In genomic region chr15:81584466-81584865, GRCm38 (mm10) we compare ENCODE assay signal across 8 mouse cellular contexts. TPM values are rescaled to one million over a fixed set of nuclear protein-coding genes. Genes with fewer than 3 reads are reported as not detected.
DNase-seq lines count a peak whose midpoint lies in the region; ATAC-seq and TF ChIP-seq lines count a peak whose summit lies in the region.

No protein-coding gene starts in this region.

- peak overlapping the region; percentile 59 for H3K4me2 ChIP-seq in heart, embryonic 15.5 days
- peak overlapping the region; percentile 83 for H3K4me2 ChIP-seq in forebrain, postnatal 0 days (ENCODE audit: low read depth)

- peak overlapping the region; percentile 83 for H3K27ac ChIP-seq in heart, embryonic 15.5 days
- peak overlapping the region; percentile 100 for H3K27ac ChIP-seq in forebrain, postnatal 0 days (ENCODE audit: low read depth, low read length)
- H3K27ac ChIP-seq in macrophage: peak overlapping the region; percentile 79

- TF ChIP-seq CTCF in G1E (IDR thresholded peaks at IDR 0.05; ENCODE audit: low read depth, low read length): no peak
- TF ChIP-seq CTCF in forebrain, postnatal 0 days (IDR thresholded peaks at IDR 0.05; ENCODE audit: low read depth): no peak

- H3K4me1 ChIP-seq in heart, embryonic 15.5 days (replicated peaks): peaks cover 20% of the 10 kb centered on the region
- H3K4me1 ChIP-seq in G1E (ENCODE audit: insufficient read depth, low read depth, low read length): peaks cover 19% of the 10 kb centered on the region
- H3K4me1 ChIP-seq in forebrain, postnatal 0 days (ENCODE audit: insufficient read depth): peaks cover 6% of the 10 kb centered on the region; the same call in 1 of the 2 replicates

- H3K4me3 ChIP-seq in heart, embryonic 15.5 days: peak overlapping the region; percentile 99
- peak overlapping the region; percentile 86 for H3K4me3 ChIP-seq in G1E (ENCODE audit: low read depth, low read length)
- peak overlapping the region; percentile 97 for H3K4me3 ChIP-seq in forebrain, postnatal 0 days (ENCODE audit: low read depth, low read length)
- peak overlapping the region; percentile 46 for H3K4me3 ChIP-seq in macrophage (ENCODE audit: inconsistent target)

- no peak for DNase-seq in heart, postnatal 36 days
- no peak for DNase-seq in G1E (ENCODE audit: low spot score)
- DNase-seq in forebrain, postnatal 0 days: no peak
- no peak for DNase-seq in frontal cortex, postnatal 36 days (ENCODE audit: low spot score in 2 of 2)
- no peak for DNase-seq in right cerebral cortex, postnatal 10 days (ENCODE audit: low spot score in 2 of 2)
- DNase-seq in right cerebral cortex, adult 18-20 months: no peak

- peak overlapping the region; percentile 68 for H3K9ac ChIP-seq in heart, embryonic 15.5 days
- H3K9ac ChIP-seq in forebrain, postnatal 0 days: peak overlapping the region; percentile 52

- ATAC-seq in heart, embryonic 15.5 days (replicated peaks; ENCODE audit: insufficient number of reproducible peaks, insufficient read depth, low FRiP score, low read depth): no peak
- no peak for ATAC-seq in G1E (ENCODE audit: extremely low read depth, insufficient number of reproducible peaks, low FRiP score, poor library complexity, severe bottlenecking)
- ATAC-seq in forebrain, postnatal 0 days: no peak

- WGBS in heart, embryonic 15.5 days: 9% methylated on average over 3 of the region's 3 CpGs
- WGBS in forebrain, postnatal 0 days: 7% methylated on average over 3 of the region's 3 CpGs
- WGBS in macrophage (ENCODE audit: missing documents): 9% methylated on average over 3 of the region's 3 CpGs

- no peaks in the 10 kb centered on the region for H3K27me3 ChIP-seq in heart, embryonic 15.5 days
- H3K27me3 ChIP-seq in G1E (ENCODE audit: insufficient read depth, low read length): no peaks in the 10 kb centered on the region
- no peaks in the 10 kb centered on the region for H3K27me3 ChIP-seq in forebrain, postnatal 0 days (ENCODE audit: insufficient read depth, low read length)

- no peaks in the 10 kb centered on the region for H3K36me3 ChIP-seq in heart, embryonic 15.5 days
- peaks cover 10% of the 10 kb centered on the region for H3K36me3 ChIP-seq in G1E (replicated peaks)
- H3K36me3 ChIP-seq in forebrain, postnatal 0 days (ENCODE audit: insufficient read depth): no peaks in the 10 kb centered on the region
- H3K36me3 ChIP-seq in macrophage (ENCODE audit: inconsistent target): peaks cover 1% of the 10 kb centered on the region; the same call in 1 of the 2 replicates

- intact Hi-C loops in heart, postnatal 36 days (cut with DNase I): loop anchor here (2.0 kb wide), 1 partner anchor 186 kb away; no protein-coding TSS in a partner anchor

- peaks cover 34% of the 10 kb centered on the region for H3K79me2 ChIP-seq in macrophage (ENCODE audit: inconsistent target)

- no peaks in the 10 kb centered on the region for H3K9me3 ChIP-seq in heart, embryonic 15.5 days (replicated peaks)
- H3K9me3 ChIP-seq in G1E (replicated peaks): no peaks in the 10 kb centered on the region
- no peaks in the 10 kb centered on the region for H3K9me3 ChIP-seq in forebrain, postnatal 0 days (ENCODE audit: low read length)

RNA-seq across cellular contexts. Expression of gene Ep300, which starts 0.7 kb away (rescaled TPM):
- 9.4 and 12.6 TPM in 2 replicates for polyA plus RNA-seq in heart, embryonic 15.5 days (2015; fragmentation: Nextera tagmentation; extraction: Ambion mirVana)
- total RNA-seq in heart, postnatal 36 days (2021): 10 to 100 TPM; 45.4 to 55.0 TPM
- 224 and 232 TPM in 2 replicates for total RNA-seq in G1E (2014; fragmentation: Nextera tagmentation)
- 34.3 and 37.1 TPM in 2 replicates for total RNA-seq in G1E (2017)
- polyA plus RNA-seq in G1E (2012): 22.5 and 26.4 TPM in 2 replicates
- total RNA-seq in forebrain, postnatal 0 days (2014; rRNA removed): 42.4 and 50.1 TPM in 2 replicates
- 8.6 and 15.6 TPM in 2 replicates for polyA plus RNA-seq in forebrain, postnatal 0 days (2015; fragmentation: Nextera tagmentation; extraction: Ambion mirVana)
- 100 to 1,000 TPM in 21 of 26 experiments, 10 to 100 TPM in 5; 49.1 to 387 (median 265) TPM for total RNA-seq in macrophage (2018; cell fraction: chromatin; rRNA removed)
- total RNA-seq in macrophage (2018; cell fraction: cytosol; rRNA removed): 100 to 1,000 TPM in 7 of 26 experiments, 10 to 100 TPM in 19; 41.1 to 127 (median 83.1) TPM
- 100 to 1,000 TPM in 22 of 26 experiments, 10 to 100 TPM in 4; 65.4 to 264 (median 161) TPM for total RNA-seq in macrophage (2018; cell fraction: nucleus; rRNA removed)
- 31.6 to 55.1 TPM (median 36.1 TPM) in 3 replicates for polyA plus RNA-seq in macrophage (2018)

Comparison
In these comparisons a context has a peak if more than half of its experiments do, and no peak if none do; other contexts are left out.
1. H3K4me3 ChIP-seq: peak in every context shown above with its lines; median percentile 99 in heart, embryonic 15.5 days; 97 in forebrain, postnatal 0 days; 86 in G1E; 46 in macrophage.